Mouse (Mus musculus): ENCODE data around the gene Lfng.

Lfng gene

DNA sequence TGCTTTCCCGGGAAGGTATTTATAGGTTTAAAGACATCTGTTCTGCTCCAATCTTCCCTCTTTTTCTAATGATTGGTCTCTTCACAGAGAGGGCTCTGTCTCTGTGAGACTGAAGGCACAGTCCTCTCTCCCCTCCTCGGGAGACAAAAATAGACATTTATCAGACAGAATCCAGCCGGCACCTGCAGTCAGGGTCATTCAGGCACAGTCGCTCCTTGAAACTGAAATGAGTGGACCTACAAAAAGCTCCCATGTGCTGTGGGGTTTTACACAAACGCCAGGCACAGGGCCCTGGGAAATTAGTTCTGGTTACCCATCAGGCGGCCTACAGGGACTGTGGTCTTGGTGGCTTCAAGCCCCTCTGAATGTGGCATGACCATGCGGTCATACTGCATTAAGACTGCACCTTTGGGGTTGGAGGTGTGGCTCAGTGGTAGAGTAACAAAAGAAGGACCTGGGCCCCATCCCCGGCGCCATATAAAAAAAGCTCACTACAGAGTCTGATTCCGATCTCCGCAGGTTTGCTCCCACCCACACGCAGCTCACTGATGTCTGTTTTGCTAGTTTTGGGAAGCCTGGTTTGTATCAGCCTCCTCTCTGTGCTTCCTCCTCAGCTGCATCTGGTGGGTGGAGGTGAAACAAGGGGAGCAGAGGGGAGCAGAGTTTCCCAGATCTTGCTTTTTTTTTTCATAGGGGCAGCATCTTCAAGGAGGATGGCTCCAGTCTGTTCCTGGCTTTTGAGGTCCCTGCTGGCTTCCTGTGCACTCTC, 54.9 kb downstream of the Lfng start:
- DNase-seq (ENCODE audit: low spot score), result no peak

DNA sequence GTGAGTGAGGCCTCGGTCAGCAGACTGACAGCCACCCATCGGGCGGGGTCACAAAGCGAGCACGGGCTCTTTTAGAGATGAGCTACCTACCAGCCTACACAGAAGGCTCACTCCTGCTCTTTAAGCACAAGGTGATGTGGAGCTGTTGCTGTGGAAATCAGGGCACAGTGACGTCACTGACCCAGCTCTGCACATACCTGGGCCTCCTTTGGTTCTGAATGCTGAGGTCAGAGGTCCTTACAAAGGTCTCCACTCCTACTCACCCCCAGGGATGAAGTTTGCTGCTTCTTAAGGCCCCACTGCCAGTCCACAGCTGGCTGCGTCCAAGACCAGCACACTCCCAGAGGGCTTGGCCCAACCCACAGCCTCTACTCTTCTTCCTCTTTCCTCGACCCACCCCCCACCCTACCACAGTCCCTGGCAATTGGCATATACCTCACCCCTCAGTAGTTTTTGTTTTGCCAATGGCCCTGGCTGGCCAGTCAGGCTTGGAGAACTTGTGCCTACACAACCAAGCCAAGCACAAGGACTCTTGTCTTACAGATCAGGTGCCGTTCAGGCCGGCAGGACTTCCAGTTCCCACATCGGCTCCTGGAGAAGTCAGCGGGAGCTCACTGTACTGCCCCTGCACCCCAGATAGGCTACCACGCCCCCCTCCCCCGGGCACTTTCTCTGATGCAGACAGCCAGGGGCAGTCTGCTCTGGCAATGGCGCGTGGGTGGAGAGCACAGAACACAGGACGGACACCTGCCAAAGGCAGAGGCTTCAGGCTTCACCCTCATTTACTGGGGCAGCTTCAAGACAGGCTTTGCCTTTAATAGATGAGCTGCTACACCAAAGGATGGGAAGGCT, 55.8 kb downstream of the Lfng start:
- no peak for DNase-seq (ENCODE audit: low spot score)

DNA sequence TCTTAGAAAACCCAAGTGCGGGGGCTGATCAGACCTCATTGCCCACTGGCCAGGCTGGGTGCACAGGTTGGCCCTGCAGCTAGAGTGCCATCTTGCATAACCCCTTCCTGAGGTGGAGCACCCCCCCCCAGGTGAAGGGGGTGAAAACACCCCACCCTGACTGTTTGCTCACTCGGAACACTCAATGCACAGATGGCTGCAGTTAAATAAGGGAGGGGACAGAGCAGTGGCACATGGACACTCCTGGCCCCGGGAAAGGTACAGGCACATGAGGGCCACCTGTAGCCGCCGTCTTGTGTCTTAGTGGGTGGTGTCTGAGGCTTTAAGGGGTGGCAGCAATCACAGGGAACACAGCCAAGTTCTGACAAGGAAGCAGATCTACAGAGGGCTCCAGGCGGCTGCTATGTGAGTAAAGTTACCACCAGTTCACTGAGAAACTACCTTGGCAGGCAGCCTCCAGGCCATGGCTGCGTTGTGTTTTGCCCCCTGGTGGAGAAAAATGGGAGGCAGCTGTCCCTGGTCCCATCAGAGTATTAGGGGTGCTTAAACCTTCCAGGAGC, 56.6 kb downstream of the Lfng start:
- no peak for DNase-seq (ENCODE audit: low spot score)

All from yolk sac, embryonic 10.5 days (tissue).